Mouse (Mus musculus): ENCODE data around the gene Agps. TPM values are rescaled to one million over a fixed set of nuclear protein-coding genes. Genes with fewer than 3 reads are reported as not detected.
A peak's percentile ranks its signal among the peaks of the same experiment; 100 is the strongest.

Agps gene
- polyA plus RNA-seq, 1 experiment from 2014 or later: 29.7 TPM

GRCm38 (mm10) chr2:75832781-75833180 is 804 bp downstream of the Agps start:
- Histone ChIP-seq H3K4me2 (peak overlapping the region; percentile 81), H3K36me3 (peaks cover 5% of the 10 kb centered on the region; the same call in 1 of the 2 replicates), H3K9ac (peak overlapping the region; percentile 90), H3K4me1 (peaks cover 47% of the 10 kb centered on the region), H3K4me3 (peak overlapping the region; percentile 94), H3K9me3 (replicated peaks) (no peaks in the 10 kb centered on the region), H3K27ac (peak overlapping the region; percentile 88), H3K27me3 (replicated peaks) (no peaks in the 10 kb centered on the region)
- 1% methylated on average over 5 of the region's 5 CpGs for WGBS (ENCODE audit: insufficient replicate concordance)
- ATAC-seq: no peak

- Histone ChIP-seq H3K27ac (no peak overlapping the region), H3K36me3 (peaks cover 5% of the 10 kb centered on the region; the same call in 1 of the 2 replicates), H3K9ac (no peak overlapping the region), H3K4me2 (no peak overlapping the region), H3K9me3 (replicated peaks) (no peaks in the 10 kb centered on the region), H3K27me3 (replicated peaks) (no peaks in the 10 kb centered on the region), H3K4me3 (no peak overlapping the region), H3K4me1 (peaks cover 56% of the 10 kb centered on the region)
- no peak for ATAC-seq
- WGBS (ENCODE audit: insufficient replicate concordance): 79% methylated on average over 2 of the region's 2 CpGs
Measured at GRCm38 (mm10) chr2:75834492-75834891, 2.5 kb downstream of the Agps start.

GRCm38 (mm10) chr2:75842302-75842701 is 10.3 kb downstream of the Agps start:
- Histone ChIP-seq H3K27me3 (replicated peaks) (no peaks in the 10 kb centered on the region), H3K9ac (no peak overlapping the region), H3K9me3 (replicated peaks) (no peaks in the 10 kb centered on the region), H3K4me1 (peaks cover 46% of the 10 kb centered on the region), H3K36me3 (no peaks in the 10 kb centered on the region), H3K27ac (no peak overlapping the region), H3K4me3 (no peak overlapping the region), H3K4me2 (0 out of 2 replicates have a peak overlapping the region, but pooled peaks have one; percentile 6)
- WGBS (ENCODE audit: insufficient replicate concordance): 73% methylated on average over 2 of the region's 2 CpGs
- peak; percentile 42; the same call in 1 of the 2 replicates for ATAC-seq

- Histone ChIP-seq H3K36me3 (no peaks in the 10 kb centered on the region; the same call in 1 of the 2 replicates), H3K27me3 (replicated peaks) (no peaks in the 10 kb centered on the region), H3K27ac (no peak overlapping the region), H3K4me2 (no peak overlapping the region), H3K9ac (no peak overlapping the region), H3K4me3 (no peak overlapping the region), H3K9me3 (replicated peaks) (no peaks in the 10 kb centered on the region), H3K4me1 (peaks cover 33% of the 10 kb centered on the region)
- ATAC-seq: no peak
- WGBS (ENCODE audit: insufficient replicate concordance): 82% methylated on average over 1 of the region's 1 CpGs
Measured at GRCm38 (mm10) chr2:75847708-75848107, 15.7 kb downstream of the Agps start.

- H3K4me3 ChIP-seq: no peak overlapping the region
- H3K36me3 ChIP-seq: peaks cover 16% of the 10 kb centered on the region
- peaks cover 24% of the 10 kb centered on the region for H3K4me1 ChIP-seq
- no peaks in the 10 kb centered on the region for H3K27me3 ChIP-seq (replicated peaks)
- H3K9me3 ChIP-seq (replicated peaks): no peaks in the 10 kb centered on the region
- no peak overlapping the region for H3K9ac ChIP-seq
- 48% methylated on average over 2 of the region's 2 CpGs for WGBS (ENCODE audit: insufficient replicate concordance)
- H3K27ac ChIP-seq: peak overlapping the region; percentile 37
- ATAC-seq: peak; percentile 78
- H3K4me2 ChIP-seq: peak overlapping the region; percentile 27
Measured at GRCm38 (mm10) chr2:75852483-75852882, 20.5 kb downstream of the Agps start.

- Histone ChIP-seq H3K27me3 (replicated peaks) (no peaks in the 10 kb centered on the region), H3K27ac (no peak overlapping the region), H3K4me1 (peaks cover 22% of the 10 kb centered on the region), H3K36me3 (peaks cover 29% of the 10 kb centered on the region), H3K9ac (no peak overlapping the region), H3K4me2 (no peak overlapping the region), H3K9me3 (replicated peaks) (no peaks in the 10 kb centered on the region), H3K4me3 (no peak overlapping the region)
- ATAC-seq: no peak
- WGBS (ENCODE audit: insufficient replicate concordance): 65% methylated on average over 3 of the region's 3 CpGs
Measured at GRCm38 (mm10) chr2:75854136-75854535, 22.2 kb downstream of the Agps start.

- Histone ChIP-seq H3K4me3 (no peak overlapping the region), H3K4me2 (no peak overlapping the region), H3K9ac (no peak overlapping the region), H3K36me3 (peaks cover 49% of the 10 kb centered on the region), H3K27ac (no peak overlapping the region), H3K27me3 (replicated peaks) (no peaks in the 10 kb centered on the region), H3K4me1 (no peaks in the 10 kb centered on the region), H3K9me3 (replicated peaks) (no peaks in the 10 kb centered on the region)
- WGBS (ENCODE audit: insufficient replicate concordance): 86% methylated on average over 3 of the region's 3 CpGs
- no peak for ATAC-seq
Measured at GRCm38 (mm10) chr2:75861115-75861514, 29.1 kb downstream of the Agps start.

GRCm38 (mm10) chr2:75869604-75870003 is 37.6 kb downstream of the Agps start:
- H3K27ac ChIP-seq: no peak overlapping the region
- no peak overlapping the region for H3K9ac ChIP-seq
- H3K4me2 ChIP-seq: no peak overlapping the region
- WGBS (ENCODE audit: insufficient replicate concordance): 82% methylated on average over 2 of the region's 2 CpGs
- no peaks in the 10 kb centered on the region for H3K9me3 ChIP-seq (replicated peaks)
- H3K4me1 ChIP-seq: no peaks in the 10 kb centered on the region
- peaks cover 20% of the 10 kb centered on the region for H3K36me3 ChIP-seq
- H3K4me3 ChIP-seq: no peak overlapping the region
- no peaks in the 10 kb centered on the region for H3K27me3 ChIP-seq (replicated peaks)
- ATAC-seq: no peak

- ATAC-seq: no peak
- Histone ChIP-seq H3K9ac (no peak overlapping the region), H3K4me1 (no peaks in the 10 kb centered on the region), H3K27ac (no peak overlapping the region), H3K27me3 (replicated peaks) (no peaks in the 10 kb centered on the region), H3K4me2 (no peak overlapping the region), H3K4me3 (no peak overlapping the region), H3K36me3 (peaks cover 23% of the 10 kb centered on the region), H3K9me3 (replicated peaks) (no peaks in the 10 kb centered on the region)
- WGBS (ENCODE audit: insufficient replicate concordance): 73% methylated on average over 3 of the region's 3 CpGs
Measured at GRCm38 (mm10) chr2:75874008-75874559, 42.1 kb downstream of the Agps start.

GRCm38 (mm10) chr2:75879791-75880190 is 47.8 kb downstream of the Agps start:
- H3K9ac ChIP-seq: no peak overlapping the region
- H3K4me3 ChIP-seq: no peak overlapping the region
- no peaks in the 10 kb centered on the region for H3K27me3 ChIP-seq (replicated peaks)
- no peaks in the 10 kb centered on the region for H3K9me3 ChIP-seq (replicated peaks)
- peaks cover 17% of the 10 kb centered on the region for H3K36me3 ChIP-seq
- no peak overlapping the region for H3K4me2 ChIP-seq
- no peak overlapping the region for H3K27ac ChIP-seq
- H3K4me1 ChIP-seq: no peaks in the 10 kb centered on the region
- 53% methylated on average over 3 of the region's 3 CpGs for WGBS (ENCODE audit: insufficient replicate concordance)
- no peak for ATAC-seq

GRCm38 (mm10) chr2:75883543-75883942 is 51.6 kb downstream of the Agps start:
- no peak for ATAC-seq
- H3K4me3 ChIP-seq: no peak overlapping the region
- H3K9ac ChIP-seq: no peak overlapping the region
- WGBS (ENCODE audit: insufficient replicate concordance): 39% methylated on average over 1 of the region's 1 CpGs
- no peaks in the 10 kb centered on the region for H3K9me3 ChIP-seq (replicated peaks)
- H3K4me2 ChIP-seq: no peak overlapping the region
- H3K27ac ChIP-seq: no peak overlapping the region
- H3K36me3 ChIP-seq: peaks cover 25% of the 10 kb centered on the region
- H3K27me3 ChIP-seq (replicated peaks): no peaks in the 10 kb centered on the region
- no peaks in the 10 kb centered on the region for H3K4me1 ChIP-seq

GRCm38 (mm10) chr2:75891981-75892380 is 60.0 kb downstream of the Agps start:
- no peak for ATAC-seq
- 78% methylated on average over 4 of the region's 4 CpGs for WGBS (ENCODE audit: insufficient replicate concordance)
- H3K4me3 ChIP-seq: no peak overlapping the region
- no peaks in the 10 kb centered on the region for H3K9me3 ChIP-seq (replicated peaks)
- no peaks in the 10 kb centered on the region for H3K4me1 ChIP-seq
- H3K36me3 ChIP-seq: peaks cover 27% of the 10 kb centered on the region
- H3K9ac ChIP-seq: no peak overlapping the region
- H3K27ac ChIP-seq: no peak overlapping the region
- no peaks in the 10 kb centered on the region for H3K27me3 ChIP-seq (replicated peaks)
- H3K4me2 ChIP-seq: no peak overlapping the region

GRCm38 (mm10) chr2:75895711-75896110 is 63.7 kb downstream of the Agps start:
- no peak overlapping the region for H3K27ac ChIP-seq
- no peaks in the 10 kb centered on the region for H3K4me1 ChIP-seq
- WGBS (ENCODE audit: insufficient replicate concordance): 75% methylated on average over 5 of the region's 5 CpGs
- H3K9me3 ChIP-seq (replicated peaks): no peaks in the 10 kb centered on the region
- no peak overlapping the region for H3K4me2 ChIP-seq
- no peak for ATAC-seq
- no peaks in the 10 kb centered on the region for H3K27me3 ChIP-seq (replicated peaks)
- no peak overlapping the region for H3K4me3 ChIP-seq
- peaks cover 27% of the 10 kb centered on the region for H3K36me3 ChIP-seq
- H3K9ac ChIP-seq: no peak overlapping the region
